Mouse (Mus musculus): ENCODE data around the gene Gid4. TPM values are rescaled to one million over a fixed set of nuclear protein-coding genes. Genes with fewer than 3 reads are reported as not detected.

Gene Gid4
- polyA plus RNA-seq, 1 experiment from 2014 or later = 33.4 TPM

DNA sequence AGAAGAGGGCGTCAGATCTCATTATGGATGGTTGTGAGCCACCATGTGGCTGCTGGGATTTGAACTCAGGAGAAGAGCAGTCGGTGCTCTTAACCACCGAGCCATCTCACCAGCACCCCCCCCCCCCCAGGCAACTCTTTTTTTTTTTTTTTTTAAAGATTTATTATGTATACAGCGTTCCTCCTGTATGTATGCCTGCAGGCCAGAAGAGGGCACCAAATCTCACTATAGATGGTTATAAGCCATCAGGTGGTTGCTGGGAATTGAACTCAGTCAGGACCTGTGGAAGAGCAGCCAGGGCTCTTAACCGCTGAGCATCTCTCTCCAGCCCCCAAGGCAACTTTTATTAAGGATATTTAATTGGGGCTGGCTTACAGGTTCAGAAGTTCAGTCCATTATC is 57.6 kb downstream of the Gid4 start:
- ATAC-seq (ENCODE audit: low FRiP score, low TSS enrichment) = no peak
- no peaks in the 10 kb centered on the region for H3K9me3 ChIP-seq (ENCODE audit: control insufficient read depth, low read length)
- no peaks in the 10 kb centered on the region for H3K4me1 ChIP-seq (ENCODE audit: control insufficient read depth, insufficient read depth, low read length)
- no peak overlapping the region for H3K27ac ChIP-seq (ENCODE audit: low read depth, low read length)
- WGBS = 92% methylated on average over 5 of the region's 5 CpGs
- no peaks in the 10 kb centered on the region; the same call in 1 of the 2 replicates for H3K36me3 ChIP-seq (ENCODE audit: control insufficient read depth, insufficient read depth, low read length)
- no peak overlapping the region for H3K4me3 ChIP-seq (ENCODE audit: low read length)
- H3K4me2 ChIP-seq (replicated peaks; ENCODE audit: low read depth, low read length) = no peak overlapping the region
- no peaks in the 10 kb centered on the region for H3K27me3 ChIP-seq (ENCODE audit: control insufficient read depth, insufficient read depth, low read length)
- no peak overlapping the region for H3K9ac ChIP-seq (ENCODE audit: low read depth, low read length)

DNA sequence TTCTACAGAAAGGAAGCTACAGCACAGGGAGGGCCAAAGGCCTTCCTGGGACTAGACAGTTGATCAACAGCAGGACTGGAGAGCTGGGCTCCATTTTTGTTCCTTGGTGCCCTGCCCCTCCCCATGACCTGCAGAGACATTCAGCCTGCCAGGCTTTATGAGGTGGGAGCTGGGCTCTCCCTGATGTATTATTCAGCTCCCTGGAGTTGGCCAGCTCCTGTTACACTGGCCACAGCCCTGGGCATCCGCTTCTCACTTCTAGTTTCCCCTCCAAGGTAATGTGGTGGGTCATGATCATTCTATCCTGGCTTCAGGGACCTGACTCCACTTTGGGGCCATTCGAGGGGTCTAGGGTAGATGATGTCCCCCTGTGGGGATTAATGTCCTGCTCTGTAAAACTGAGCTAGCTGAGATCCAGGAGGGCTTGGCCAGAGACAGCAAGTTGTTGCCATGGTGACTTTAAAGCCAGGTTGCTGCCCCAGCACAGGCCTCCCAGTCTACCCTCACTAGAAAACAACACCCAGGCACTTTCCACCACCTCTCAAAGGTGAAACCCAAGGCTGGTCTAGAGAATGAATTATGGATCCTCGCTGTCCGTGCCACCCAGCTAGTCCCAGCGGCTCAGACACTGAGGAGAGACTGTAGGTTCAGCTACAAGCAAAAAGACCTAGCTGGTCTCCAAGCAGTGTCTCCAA is 58.9 kb downstream of the Gid4 start:
- Histone ChIP-seq H3K36me3 (ENCODE audit: control insufficient read depth, insufficient read depth, low read length) (no peaks in the 10 kb centered on the region), H3K9me3 (ENCODE audit: control insufficient read depth, low read length) (no peaks in the 10 kb centered on the region), H3K27ac (ENCODE audit: low read depth, low read length) (peak overlapping the region; percentile 48; the same call in 1 of the 2 replicates), H3K9ac (ENCODE audit: low read depth, low read length) (no peak overlapping the region), H3K4me3 (ENCODE audit: low read length) (no peak overlapping the region), H3K27me3 (ENCODE audit: control insufficient read depth, insufficient read depth, low read length) (no peaks in the 10 kb centered on the region), H3K4me1 (ENCODE audit: control insufficient read depth, insufficient read depth, low read length) (no peaks in the 10 kb centered on the region), H3K4me2 (replicated peaks; ENCODE audit: low read depth, low read length) (no peak overlapping the region)
- ATAC-seq (ENCODE audit: low FRiP score, low TSS enrichment) = peak; percentile 79
- 58% methylated on average over 5 of the region's 5 CpGs for WGBS

- no peak overlapping the region; the same call in 1 of the 2 replicates for H3K9ac ChIP-seq (ENCODE audit: low read depth, low read length)
- H3K4me2 ChIP-seq (replicated peaks; ENCODE audit: low read depth, low read length) = peak overlapping the region; percentile 19; the same call in 1 of the 2 replicates
- no peak overlapping the region for H3K27ac ChIP-seq (ENCODE audit: low read depth, low read length)
- H3K9me3 ChIP-seq (ENCODE audit: control insufficient read depth, low read length) = no peaks in the 10 kb centered on the region
- ATAC-seq (ENCODE audit: low FRiP score, low TSS enrichment) = no peak
- WGBS = 33% methylated on average over 17 of the region's 17 CpGs
- no peaks in the 10 kb centered on the region for H3K36me3 ChIP-seq (ENCODE audit: control insufficient read depth, insufficient read depth, low read length)
- no peaks in the 10 kb centered on the region for H3K4me1 ChIP-seq (ENCODE audit: control insufficient read depth, insufficient read depth, low read length)
- H3K4me3 ChIP-seq (ENCODE audit: low read length) = peak overlapping the region; percentile 2; the same call in 1 of the 2 replicates
- no peaks in the 10 kb centered on the region for H3K27me3 ChIP-seq (ENCODE audit: control insufficient read depth, insufficient read depth, low read length)
These were observed 61.2 kb downstream of the Gid4 start for GRCm38 (mm10) chr11:60478121-60478520.

- Histone ChIP-seq H3K27ac (ENCODE audit: low read depth, low read length) (no peak overlapping the region), H3K4me3 (ENCODE audit: low read length) (no peak overlapping the region), H3K9ac (ENCODE audit: low read depth, low read length) (no peak overlapping the region), H3K27me3 (ENCODE audit: control insufficient read depth, insufficient read depth, low read length) (no peaks in the 10 kb centered on the region), H3K9me3 (ENCODE audit: control insufficient read depth, low read length) (no peaks in the 10 kb centered on the region), H3K36me3 (ENCODE audit: control insufficient read depth, insufficient read depth, low read length) (no peaks in the 10 kb centered on the region), H3K4me2 (replicated peaks; ENCODE audit: low read depth, low read length) (no peak overlapping the region), H3K4me1 (ENCODE audit: control insufficient read depth, insufficient read depth, low read length) (no peaks in the 10 kb centered on the region)
- no peak for ATAC-seq (ENCODE audit: low FRiP score, low TSS enrichment)
- WGBS = 57% methylated on average over 3 of the region's 3 CpGs
These were observed 69.3 kb downstream of the Gid4 start for GRCm38 (mm10) chr11:60486267-60486666.

GRCm38 (mm10) chr11:60492726-60493125 is 75.8 kb downstream of the Gid4 start:
- Histone ChIP-seq H3K27me3 (ENCODE audit: control insufficient read depth, insufficient read depth, low read length) (no peaks in the 10 kb centered on the region), H3K4me3 (ENCODE audit: low read length) (no peak overlapping the region), H3K9me3 (ENCODE audit: control insufficient read depth, low read length) (no peaks in the 10 kb centered on the region), H3K4me1 (ENCODE audit: control insufficient read depth, insufficient read depth, low read length) (no peaks in the 10 kb centered on the region), H3K36me3 (ENCODE audit: control insufficient read depth, insufficient read depth, low read length) (no peaks in the 10 kb centered on the region), H3K27ac (ENCODE audit: low read depth, low read length) (no peak overlapping the region), H3K9ac (ENCODE audit: low read depth, low read length) (no peak overlapping the region), H3K4me2 (replicated peaks; ENCODE audit: low read depth, low read length) (no peak overlapping the region)
- no peak for ATAC-seq (ENCODE audit: low FRiP score, low TSS enrichment)
- WGBS = 88% methylated on average over 5 of the region's 5 CpGs

DNA sequence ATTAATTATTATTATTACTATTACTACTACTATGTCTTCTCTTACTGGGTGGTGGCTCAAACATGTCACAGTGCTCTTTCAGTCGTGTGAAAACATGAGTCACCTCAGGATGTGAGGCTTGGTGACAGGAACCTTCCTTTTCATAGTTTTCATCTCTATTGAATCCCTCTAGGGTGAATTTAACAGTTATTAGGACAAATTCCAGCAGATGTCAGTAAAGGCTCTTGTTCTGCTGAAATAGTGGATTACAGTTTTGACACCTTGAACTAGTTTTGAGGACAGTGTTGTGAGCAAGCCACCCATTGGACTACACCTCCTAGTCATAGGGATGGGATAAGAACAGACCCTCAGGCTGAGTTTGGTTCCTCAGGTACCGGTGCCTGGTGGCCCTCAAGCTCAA is 78.7 kb downstream of the Gid4 start:
- H3K9me3 ChIP-seq (ENCODE audit: control insufficient read depth, low read length) = no peaks in the 10 kb centered on the region
- H3K36me3 ChIP-seq (ENCODE audit: control insufficient read depth, insufficient read depth, low read length) = no peaks in the 10 kb centered on the region
- H3K27me3 ChIP-seq (ENCODE audit: control insufficient read depth, insufficient read depth, low read length) = no peaks in the 10 kb centered on the region
- ATAC-seq (ENCODE audit: low FRiP score, low TSS enrichment) = no peak
- H3K27ac ChIP-seq (ENCODE audit: low read depth, low read length) = no peak overlapping the region
- 71% methylated on average over 2 of the region's 2 CpGs for WGBS
- H3K4me3 ChIP-seq (ENCODE audit: low read length) = no peak overlapping the region
- no peaks in the 10 kb centered on the region for H3K4me1 ChIP-seq (ENCODE audit: control insufficient read depth, insufficient read depth, low read length)
- H3K9ac ChIP-seq (ENCODE audit: low read depth, low read length) = no peak overlapping the region
- no peak overlapping the region for H3K4me2 ChIP-seq (replicated peaks; ENCODE audit: low read depth, low read length)

Other genes with a start within 250 kb of the Gid4 start
- 58.8 and 60.1 TPM in 2 replicates for gene Srebf1, start 194.6 kb upstream of the Gid4 start, polyA plus RNA-seq (2014; fragmentation: Nextera tagmentation; extraction: Ambion mirVana)
- 11.3 and 19.3 TPM in 2 replicates for gene Tom1l2, start 64.2 kb upstream of the Gid4 start, polyA plus RNA-seq (2014; fragmentation: Nextera tagmentation; extraction: Ambion mirVana)
- gene Drc3, start 63.8 kb upstream of the Gid4 start, polyA plus RNA-seq (2014; fragmentation: Nextera tagmentation; extraction: Ambion mirVana) = 1.3 and 1.5 TPM in 2 replicates
- 46.5 and 54.9 TPM in 2 replicates for gene Atpaf2, start 1.3 kb downstream of the Gid4 start, polyA plus RNA-seq (2014; fragmentation: Nextera tagmentation; extraction: Ambion mirVana)
- gene Drg2, start 37.4 kb downstream of the Gid4 start, polyA plus RNA-seq (2014; fragmentation: Nextera tagmentation; extraction: Ambion mirVana) = 118 and 123 TPM in 2 replicates
- gene Myo15, start 52.2 kb downstream of the Gid4 start, polyA plus RNA-seq (2014; fragmentation: Nextera tagmentation; extraction: Ambion mirVana) = 0.33 and 0.38 TPM in 2 replicates
- gene Alkbh5, start 119.2 kb downstream of the Gid4 start, polyA plus RNA-seq (2014; fragmentation: Nextera tagmentation; extraction: Ambion mirVana) = 39.8 and 44.3 TPM in 2 replicates